Mouse (Mus musculus) megakaryocyte-erythroid progenitor cell, adult 5-6 weeks (primary cell): ENCODE measurements at regions not wholly inside any gene's neighbourhood (a gene's known extent, or its start where the extent isn't known, plus 50 kb on each side); places are given as distances from the start of the nearest gene placed in this dataset.

ENCODE experiments used
- ATAC-seq: replicated peaks from 2 replicates; pipeline ENCODE4 v1.8.0; 2016; ENCODE audit warnings: mild to moderate bottlenecking, inconsistent platforms; ENCODE audit not compliant: severe bottlenecking, poor library complexity, low FRiP score, low TSS enrichment

DNA sequence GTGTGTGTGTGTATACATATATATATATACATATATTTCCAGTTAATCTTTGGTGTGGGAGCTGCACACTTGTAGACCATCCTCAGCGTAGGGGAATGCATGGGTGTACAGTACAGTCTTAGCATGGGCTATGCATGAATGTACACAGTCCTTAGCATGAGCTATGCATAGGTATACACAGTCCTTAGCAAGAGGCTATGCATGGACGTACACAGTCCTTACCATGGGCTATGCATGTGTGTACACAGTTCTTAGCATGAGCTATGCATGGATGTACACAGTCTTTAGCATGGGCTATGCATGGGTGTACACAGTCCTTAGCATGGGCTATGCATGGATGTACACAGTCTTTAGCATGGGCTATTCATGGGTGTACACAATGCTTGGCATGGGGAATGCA is 70.5 kb downstream of the Rchy1 start:
- no peak for ATAC-seq

DNA sequence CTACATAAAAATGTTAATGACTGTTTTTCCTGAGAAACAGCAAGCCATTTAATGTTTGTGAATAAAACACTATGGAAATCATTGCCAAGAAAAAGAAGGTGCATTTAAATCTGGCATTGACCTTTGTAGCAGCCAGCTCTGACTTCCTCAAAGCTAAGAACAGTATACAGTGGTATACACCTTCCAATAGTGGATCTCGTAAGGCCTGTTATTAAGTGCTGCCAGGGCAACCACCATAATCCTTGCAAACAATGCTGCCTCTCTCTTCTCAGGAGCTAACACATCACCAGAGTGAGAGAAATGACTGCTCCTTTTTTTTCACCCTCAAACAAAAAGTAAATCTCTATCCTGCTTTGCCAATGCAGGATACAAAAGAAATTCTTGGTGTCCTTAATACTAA is 81.1 kb downstream of the Rchy1 start:
- no peak for ATAC-seq

DNA sequence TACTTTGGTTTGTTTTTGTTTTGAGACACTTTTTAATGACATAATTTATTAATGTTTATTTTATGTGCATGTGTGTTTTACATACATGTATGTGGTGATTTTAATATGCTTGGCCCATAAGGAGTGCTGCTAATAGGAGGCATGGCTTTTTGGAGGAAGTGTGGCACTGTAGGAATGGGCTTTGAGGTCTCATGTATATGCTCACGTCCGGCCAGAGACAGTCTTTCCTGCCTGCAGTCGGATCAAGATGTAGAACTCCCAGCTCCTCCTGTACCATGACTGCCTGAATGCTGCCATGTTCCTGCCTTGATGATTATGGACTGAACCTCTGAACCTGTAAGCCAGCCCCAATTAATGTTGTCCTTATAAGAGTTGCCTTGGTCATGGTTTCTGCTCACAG is 82.6 kb downstream of the Rchy1 start:
- ATAC-seq = no peak

DNA sequence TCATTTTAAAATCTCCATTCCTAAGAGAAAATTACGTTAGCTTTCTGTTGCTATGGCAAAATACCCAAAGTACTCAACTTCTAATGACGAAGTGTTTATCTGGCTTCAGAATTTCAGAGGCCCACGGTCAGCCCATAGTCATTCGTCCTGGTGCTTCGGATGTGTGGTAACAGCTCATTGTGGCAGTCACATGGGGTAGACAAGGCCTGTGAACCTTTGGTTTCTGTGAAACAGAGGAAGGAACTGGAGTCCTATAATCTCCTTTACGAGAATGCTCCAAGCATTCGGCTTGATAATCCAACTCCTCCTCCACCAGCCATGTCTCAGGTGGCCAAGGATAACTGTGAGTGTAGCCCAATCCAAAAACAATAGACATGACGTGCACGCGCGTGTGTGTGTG is 84.2 kb downstream of the Rchy1 start:
- no peak for ATAC-seq

DNA sequence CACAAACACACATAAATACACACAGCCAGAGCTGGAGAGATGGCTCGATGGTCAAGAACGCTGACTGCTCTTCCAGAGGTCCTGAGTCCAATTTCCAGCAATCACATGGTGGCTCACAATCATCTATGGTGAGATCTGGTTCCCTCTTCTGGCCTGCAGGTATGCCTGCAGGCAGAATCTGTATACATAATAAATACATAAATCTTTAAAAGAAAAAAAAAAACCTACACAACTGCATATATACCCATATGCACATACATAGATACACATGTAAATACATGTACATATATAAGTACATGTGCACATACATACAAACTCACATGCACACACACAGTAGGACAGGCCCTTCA is 86.2 kb downstream of the Rchy1 start:
- no peak for ATAC-seq

DNA sequence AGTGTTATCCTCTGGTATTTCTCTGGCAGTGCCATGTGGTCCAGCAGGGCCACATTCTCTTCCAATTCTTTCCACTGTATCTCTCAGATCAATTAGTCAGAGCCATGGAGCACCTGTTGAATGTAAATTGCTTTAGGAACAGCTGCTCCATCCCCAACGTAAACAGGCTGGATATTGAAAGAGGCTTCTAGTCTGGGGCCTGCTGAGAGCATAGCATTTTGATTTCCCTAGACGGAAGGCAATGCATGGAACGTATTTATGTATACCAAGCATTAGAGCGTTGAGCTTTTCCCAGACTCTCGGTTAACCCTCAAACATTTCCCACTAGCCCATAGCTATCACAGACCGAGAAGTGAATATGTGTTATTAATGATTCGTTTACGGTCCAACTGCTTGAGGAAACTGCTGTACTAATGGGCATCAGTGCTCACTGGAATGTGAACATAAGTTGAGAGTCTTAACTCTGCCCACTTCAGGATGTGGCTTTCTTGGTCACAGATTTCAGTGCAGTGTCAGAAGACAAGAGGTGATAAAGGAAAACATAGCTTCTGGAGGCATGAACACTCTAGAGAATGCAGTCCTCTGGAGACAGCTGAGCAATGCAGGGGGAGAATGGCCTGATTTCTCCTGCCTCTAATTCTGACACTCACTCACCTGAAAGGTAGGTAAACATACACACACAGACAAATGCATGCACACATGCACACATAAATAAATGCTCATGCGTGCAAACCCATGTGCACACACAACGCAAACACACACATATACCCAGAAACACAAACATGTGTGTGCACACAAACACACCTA is 86.8 kb downstream of the Rchy1 start:
- 0 out of 2 replicates have a peak, but pooled peaks have one; percentile 59 for ATAC-seq

DNA sequence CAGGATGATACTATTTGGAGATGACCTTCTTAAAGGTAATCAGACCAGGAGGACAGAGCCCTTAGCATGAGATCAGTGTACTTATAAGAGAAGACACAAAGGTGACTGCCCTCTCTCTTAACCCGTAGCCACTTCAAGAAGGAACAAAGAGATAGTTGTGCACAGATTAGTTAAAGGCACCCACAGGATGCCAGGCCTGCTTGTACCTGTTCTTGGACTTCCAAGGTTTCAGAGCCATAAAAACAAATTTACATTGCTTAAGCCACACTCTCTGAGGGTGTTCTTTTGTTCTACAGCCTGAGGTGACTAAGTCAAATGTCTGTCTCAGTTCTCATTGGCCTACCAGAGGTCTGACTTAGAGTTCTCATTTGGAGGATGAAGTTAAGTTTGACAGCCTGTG is 90.1 kb downstream of the Rchy1 start:
- ATAC-seq = no peak

DNA sequence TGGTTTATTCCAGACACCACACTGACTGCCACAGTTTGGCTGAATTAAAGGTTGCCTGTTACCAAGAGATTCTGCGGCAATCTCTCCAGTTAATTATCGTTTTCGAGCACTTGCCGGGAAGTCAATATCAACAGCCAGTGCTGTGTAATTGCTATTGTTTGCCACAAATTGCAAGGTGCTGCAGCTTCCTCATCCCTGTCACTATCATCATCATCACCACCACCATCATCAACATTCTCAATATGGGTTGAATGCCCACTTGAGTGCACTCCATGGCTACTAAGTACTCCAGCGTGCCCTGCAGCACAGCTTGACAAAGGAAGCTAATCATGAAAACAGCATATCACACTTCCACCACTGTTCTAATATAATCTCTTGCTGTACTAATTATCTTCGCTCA is 93.1 kb downstream of the Rchy1 start:
- ATAC-seq = no peak

DNA sequence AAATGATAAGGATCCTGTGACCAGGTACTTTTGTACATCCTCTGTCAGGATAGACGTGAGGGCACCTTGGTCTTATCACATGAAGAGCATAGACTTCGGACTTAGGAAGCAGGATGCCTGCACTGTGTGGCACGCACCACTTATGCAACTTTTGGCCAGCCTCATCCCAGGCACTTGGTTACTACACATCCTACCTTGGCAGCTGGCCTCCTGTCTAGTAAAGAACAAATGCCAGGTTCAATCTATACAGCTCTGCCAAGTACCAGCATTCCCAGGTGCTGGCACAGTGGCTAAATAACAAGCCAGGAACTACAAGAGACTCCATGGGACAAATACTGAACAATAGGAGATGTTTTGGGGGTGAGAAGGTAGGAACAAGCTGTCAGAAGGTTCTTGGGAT is 96.7 kb downstream of the Rchy1 start:
- ATAC-seq = 0 out of 2 replicates have a peak, but pooled peaks have one; percentile 35

DNA sequence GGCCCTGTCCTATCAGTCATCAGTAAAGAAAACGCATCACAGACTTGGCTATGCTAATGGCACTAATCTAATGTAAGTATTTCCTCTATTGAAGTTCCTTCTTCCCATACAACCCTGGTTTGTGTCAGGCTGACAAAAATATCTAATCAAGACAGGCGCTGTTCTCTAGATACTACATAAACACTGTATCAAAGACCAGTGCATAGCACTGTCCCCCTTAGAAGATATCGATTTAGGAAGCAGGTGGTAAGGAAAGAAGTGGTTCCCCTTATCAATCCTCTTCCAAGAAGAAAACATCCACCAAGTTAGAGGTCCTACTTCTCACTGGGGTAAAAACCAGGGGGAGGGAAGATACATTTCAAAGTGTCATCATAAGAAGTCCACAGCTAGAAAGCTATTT is 97.5 kb downstream of the Rchy1 start:
- ATAC-seq = no peak

DNA sequence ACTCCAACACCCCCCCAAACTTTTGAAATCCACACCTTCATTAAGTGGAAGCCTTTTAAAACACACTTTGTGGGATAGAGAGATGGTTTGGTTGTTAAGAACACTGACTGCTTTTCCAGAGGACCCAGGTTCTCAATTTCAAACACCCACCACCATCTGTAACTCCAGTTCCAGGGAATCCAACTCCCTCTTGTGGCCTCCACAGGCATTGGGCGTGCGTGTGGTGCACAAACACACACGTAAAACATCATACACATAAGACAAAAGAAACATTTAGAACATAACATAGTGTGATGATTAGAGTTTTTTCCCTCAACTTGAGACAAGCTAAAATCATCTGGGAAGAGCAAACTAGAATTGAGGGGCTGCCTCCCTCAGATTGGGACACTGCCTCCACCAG is 100.0 kb downstream of the Rchy1 start:
- no peak for ATAC-seq

DNA sequence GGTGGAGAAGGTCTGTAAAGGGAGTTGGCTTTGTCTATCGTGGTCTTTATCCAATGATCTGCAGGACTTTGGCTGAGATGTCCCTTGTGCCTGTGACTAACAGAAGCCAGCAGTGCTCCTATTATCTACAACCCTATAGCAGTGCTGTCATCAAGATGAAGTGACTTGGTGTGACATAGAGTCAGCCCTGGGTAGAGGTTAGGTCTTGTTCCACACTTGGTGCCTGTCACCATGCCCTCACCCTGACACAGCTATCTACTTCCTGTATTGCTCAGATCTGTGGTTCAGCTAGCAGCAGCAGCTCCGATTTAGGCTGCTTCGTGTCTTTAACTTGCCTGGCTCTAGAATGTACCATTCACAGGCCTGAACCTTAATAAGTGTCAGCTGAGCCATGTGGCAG is 100.6 kb downstream of the Rchy1 start:
- ATAC-seq = peak; percentile 23; the same call in 1 of the 2 replicates

DNA sequence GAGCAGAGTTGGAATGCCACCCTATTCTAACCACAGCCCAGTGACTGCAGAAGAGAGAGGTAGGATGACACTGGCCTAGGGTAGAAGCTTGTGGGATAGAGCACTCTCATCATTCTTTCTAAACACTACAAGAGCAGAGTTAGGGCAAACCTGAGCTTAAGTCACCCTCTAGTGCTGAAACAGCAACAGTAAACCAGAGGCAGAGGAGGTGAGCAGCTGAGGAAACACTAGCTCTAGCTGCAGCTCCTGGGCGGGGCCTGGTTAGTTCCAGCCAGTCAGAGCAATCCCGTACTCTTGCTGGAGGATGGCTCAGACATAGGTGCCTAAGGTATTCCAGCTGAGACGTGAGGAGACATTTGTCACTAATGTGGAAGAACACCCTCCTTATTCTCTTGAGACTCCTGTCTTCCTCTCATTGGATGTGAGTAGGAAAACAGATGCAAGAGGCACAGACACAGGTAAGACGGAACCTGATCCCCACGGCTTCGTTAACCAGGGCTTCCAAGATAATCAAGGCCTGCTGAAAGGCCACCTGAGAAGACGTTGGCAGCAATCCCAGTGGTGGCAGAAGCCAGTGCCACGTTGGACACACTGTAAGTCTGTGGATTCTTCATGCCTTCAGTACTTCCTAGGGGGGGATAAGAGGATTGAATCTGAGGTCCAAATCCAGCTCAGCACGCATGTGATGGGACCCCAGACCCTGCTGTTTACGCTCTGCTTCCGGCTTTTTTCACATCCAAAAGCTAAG is 101.3 kb downstream of the Rchy1 start:
- ATAC-seq = peak; percentile 62

DNA sequence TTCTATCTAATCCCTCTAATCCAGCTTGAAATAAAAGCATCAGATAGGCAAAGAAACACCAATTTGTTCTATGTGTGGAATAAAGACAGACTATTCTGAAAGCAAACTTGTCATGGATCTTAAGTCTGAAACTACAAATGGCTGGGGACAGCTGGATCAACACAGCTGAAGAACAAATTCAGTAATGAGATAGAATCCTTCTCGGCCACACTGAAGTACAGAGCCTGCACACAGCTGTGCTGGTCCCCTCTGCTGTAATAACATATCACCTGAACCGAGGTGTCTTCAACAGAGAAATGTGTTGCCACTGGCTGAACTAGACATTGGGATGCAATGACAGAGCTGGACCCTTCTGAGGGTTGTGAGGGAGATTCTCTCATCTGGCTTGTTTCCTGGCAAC is 102.4 kb downstream of the Rchy1 start:
- no peak for ATAC-seq

DNA sequence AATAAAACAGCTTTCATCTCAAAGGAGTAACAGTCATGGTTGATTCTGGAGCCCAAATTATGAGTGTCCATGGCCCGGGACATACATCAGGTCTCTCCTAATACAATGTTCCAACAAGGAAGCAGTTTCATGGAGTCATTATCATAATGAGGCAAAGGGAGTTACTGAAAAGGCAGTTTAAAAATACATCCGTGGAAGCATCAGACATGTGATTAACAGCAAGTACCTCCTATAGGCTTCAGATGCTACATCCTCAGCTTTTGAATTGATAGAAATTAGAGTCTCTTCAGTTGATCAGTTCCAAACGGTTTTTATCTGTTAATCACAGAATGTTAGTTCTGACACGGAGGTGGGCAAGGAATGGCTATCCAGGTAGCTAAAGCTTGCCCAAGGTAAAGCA is 110.5 kb downstream of the Rchy1 start:
- ATAC-seq = no peak

DNA sequence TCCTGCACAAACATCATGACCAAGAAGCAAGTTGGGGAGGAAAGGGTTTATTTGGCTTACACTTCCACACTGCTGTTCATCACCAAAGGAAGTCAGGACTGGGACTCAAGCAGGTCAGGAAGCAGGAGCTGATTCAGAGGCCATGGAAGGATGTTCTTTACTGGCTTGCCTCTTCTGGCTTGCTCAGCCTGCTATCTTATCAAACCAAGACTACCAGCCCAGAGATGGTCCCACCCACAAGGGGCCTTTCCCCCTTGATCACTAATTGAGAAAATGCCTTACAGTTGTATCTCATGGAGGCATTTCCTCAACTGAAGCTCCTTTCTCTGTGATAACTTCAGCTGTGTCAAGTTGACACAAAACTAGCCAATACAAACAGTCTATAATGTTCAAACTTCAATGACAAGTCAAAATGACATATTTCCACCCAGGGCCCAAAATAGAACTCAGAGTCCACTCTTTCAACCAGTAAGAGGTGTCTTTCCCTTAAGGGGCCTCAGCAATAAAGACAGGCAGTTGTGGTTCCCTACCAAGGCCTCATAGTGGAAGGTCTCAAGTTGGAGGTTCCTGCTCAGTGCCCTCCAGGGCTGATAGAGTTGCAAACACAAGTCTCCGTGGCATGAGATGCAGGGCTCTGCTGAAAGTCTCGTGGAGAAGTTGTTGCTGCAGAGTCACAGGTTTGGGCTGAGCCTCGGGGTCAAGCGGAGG is 111.9 kb downstream of the Rchy1 start:
- peak; percentile 82 for ATAC-seq

DNA sequence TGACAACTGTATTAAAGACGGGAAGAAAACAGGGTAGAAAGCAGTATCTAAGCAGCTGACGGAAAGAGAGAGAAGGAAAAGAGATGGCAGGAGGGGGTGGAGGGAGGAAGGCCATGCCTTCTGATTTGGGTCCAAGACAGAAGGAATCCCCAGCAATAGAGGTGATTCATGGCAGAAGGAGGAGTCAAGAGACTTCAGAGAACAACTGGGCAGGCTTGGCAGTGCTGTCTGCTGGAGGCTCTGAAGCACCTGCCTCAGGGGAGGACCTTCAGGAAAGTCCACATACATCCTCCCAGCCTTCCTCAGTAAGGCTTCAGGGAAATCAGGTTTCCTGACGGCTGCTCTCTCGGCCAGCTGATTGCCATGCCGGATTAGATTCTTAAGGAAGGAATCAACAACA is 112.4 kb downstream of the Rchy1 start:
- peak; percentile 67; the same call in 1 of the 2 replicates for ATAC-seq

DNA sequence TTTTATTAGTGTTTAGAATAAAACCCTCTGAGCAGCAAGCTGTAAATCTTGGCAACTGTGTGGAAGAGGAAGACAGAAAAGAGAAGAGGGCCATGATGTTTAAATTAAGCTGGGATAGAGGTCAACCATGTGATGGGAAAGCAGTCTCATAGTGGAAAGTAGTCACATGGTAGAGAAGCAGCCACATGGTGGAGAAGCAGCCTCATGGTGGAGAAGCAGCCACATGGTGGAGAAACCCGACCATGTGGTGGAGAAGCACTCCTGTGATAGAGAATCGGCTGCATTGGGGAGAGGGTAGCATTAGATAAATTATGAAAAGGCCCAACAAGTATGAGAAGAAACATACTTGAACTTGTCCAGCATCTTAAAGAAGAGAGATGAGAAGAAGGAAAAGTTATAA is 113.3 kb downstream of the Rchy1 start:
- no peak for ATAC-seq

DNA sequence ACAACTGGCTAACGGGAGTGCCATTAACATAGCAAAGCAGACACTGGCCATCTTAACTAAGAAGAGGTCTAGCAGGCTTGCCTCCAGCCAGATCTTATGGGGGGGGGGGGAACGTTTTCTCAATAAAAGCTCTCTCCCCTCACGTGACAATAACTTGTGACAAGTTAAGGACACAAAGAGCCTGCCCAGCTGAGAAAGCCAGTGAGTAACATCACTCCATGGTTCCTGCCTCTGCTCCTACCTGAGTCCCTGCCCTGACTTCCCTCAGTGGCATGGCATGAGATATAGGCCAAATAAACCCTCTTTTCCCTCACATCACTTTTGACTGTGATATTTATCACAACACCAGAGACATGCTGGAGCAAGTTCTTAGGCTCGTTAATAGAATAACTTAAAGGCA is 113.8 kb downstream of the Rchy1 start:
- ATAC-seq = no peak

DNA sequence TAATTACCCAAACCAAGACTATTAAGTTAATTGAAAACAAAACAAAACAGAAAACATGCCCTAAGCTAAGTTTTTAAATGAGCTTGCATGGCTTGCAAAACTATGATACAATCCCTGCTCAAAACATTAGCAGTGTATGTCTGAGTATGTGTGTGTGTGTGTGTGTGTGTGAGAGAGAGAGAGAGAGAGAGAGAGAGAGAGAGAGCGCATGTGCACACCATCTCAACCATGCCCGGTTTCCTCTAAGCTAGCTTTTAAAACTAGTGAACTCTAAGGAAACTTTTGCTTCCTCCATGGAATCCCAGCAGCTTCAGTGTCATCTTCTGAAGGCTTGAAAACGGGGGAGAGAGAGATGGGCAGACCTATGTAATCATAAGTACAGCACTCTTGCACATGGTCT is 114.3 kb downstream of the Rchy1 start:
- no peak for ATAC-seq

DNA sequence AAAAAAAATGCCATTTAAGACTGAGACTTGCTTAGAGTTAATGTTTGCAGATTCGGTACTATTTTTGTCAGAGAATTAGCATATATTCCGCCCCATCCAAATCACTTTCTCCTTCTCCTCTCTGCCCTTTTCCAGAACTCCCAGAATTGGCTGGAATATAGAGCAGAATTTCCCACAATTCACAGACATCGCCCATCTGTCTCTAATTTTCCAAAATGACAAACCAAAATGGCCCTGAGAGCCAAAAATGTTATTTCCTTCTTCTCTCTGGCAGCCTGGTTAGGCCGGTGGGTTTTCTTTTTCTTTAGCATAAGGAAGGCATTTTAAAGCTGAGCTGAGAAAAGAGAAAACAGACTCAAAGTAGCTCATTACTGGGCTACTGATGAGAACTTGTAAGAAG is 119.8 kb downstream of the Rchy1 start:
- no peak for ATAC-seq
